Mouse (Mus musculus) cerebellum, adult 9-11 months (tissue): Measurements from ENCODE around the gene Akap8l.

ENCODE experiments used
- DNase-seq: peaks from one replicate; pipeline ENCODE4 v3.0.0; 2022

Gene Akap8l

DNA sequence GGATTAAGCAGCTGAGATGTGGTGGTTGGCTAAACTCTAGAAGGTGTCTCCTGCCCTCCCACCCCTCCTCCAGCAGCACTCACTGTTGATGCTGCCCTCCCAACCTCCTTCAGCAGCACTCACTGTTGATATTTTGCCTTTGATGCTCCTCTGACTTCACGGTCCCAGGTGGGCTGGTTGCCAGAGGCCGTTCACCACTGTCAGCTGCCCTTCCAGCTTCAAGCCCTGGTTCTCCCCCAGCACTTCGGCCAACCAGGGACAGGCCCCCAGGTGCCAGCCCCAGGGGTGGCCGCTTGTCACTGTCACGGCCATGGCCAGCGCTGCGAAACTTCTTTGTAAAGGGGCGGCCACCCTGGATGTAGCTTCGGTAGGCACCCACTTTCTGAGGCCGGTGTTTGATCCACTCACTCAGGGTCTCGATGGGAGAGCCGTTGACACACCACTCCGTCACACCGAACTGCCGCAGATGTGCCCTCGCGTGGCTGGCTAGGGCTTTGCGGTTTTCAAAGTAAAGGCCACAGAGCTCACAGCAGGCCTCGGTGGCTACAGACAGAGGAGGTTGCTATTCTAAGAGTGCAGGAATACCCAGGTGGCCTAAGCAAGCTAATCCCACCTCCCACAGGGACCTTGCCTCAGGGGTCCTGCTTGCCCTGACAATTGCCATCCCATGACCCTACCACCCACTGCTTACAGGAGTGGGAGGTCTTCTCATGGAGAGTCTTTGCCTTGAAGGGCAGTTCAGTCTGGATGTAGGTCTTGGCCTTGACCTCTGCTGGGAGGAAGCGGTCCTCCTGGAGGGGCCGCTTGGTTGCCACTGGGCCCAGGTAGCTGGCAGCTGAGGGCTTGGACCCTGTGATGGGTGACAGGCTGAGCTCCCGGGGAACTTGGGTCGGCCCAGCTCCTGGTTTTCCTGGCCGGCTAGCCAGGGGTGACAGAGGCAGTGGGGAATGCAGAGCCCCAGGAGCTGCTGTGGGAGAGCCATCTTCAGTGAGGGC is 6.7 kb upstream of the Akap8l start:
- DNase-seq: no peak

DNA sequence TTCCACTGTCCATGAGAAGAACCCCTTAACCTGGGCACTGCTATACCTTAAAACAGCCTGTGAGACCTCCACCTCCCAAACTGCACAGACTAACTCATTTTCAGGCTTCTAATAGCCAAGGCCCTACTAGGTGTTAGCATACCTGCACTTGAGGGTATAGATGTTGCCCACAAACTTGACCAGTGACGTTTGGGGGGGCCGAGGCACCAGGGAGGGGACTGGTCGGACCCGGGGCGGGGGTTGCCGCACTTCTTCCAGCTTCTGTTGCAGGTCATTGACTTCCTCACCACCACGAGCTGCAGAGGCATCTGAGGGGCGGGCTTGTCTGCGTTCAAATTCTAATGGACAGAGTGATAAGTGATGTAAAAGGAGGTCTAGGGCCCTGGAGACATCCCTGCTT is 5.9 kb upstream of the Akap8l start:
- DNase-seq: no peak

DNA sequence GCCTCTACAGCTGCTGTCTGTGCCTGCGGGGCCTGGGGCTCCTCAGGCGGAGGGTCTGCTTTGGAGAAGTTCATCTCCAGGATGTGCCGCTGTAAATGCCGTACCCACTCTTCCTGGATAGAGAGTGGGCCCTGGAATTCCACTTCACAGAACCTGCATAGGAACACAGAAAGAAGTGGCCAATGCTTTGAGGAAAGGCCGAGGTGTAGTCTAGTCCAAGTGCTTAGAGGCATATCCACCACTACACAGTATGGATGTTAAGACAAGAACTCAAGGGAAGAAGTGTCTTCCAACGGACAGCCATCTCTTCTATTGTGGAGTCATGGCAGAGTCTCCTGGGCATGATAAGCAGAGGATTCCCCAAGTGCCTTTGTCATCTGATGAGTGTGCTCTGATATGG is 4.6 kb upstream of the Akap8l start:
- peak; percentile 10 for DNase-seq

DNA sequence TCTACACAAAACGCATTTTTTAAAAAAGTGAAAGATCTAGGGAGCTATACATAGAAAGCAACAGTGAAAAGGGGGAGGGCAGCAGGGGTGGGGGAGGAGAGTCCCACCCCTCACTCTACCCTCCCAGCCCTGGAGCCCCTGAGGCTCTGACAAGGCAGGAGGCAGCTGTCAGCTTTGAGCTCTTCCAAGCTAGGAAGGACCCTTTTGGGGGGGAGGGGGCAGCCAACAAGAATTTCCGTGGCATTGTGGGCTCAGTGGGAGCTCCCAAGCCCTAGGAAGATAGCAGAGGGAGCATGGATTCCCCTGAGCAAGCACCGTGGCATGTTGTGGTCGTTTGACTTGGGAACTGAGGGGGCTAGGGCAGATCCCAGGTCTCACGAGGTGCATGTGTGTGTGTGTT is 3.8 kb upstream of the Akap8l start:
- DNase-seq: peak; percentile 46

DNA sequence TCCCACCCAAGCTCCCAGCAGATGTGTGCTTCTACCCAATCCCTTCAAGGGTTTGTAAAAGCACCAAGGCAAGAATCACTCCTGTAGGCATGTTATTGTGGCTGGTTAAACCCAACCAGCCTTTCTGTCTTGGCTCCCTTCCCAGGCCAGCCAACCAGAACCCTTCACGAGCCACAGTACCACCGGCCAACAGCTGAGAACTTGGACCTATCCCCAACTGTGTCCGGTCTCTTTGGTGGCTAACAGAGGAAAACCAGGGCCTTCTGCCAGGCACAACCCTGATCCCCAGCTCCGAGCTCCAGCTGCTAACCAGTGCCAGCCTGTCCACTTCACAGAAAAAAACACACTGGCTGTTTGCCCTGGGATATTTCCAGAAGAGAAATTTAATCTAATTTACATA is 3.3 kb upstream of the Akap8l start:
- DNase-seq: peak; percentile 85

DNA sequence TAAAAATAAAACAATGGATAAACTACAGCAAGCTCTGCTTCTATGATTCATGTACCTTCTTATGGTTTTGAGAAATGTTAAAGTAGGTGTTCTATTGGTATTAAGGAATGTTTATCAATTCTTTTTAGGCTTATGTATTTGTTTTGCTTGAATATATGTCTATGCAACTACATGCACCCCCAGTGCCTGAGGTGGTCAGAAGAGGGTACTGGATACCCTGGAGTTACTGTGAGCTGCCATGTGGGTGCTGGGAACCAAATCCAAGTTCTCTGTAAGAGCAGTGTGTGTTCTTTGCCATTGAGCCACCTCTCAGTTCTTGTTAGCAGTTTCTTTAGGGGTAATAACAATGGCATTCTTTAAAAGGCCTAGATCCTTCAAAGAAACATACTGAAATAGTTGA is 1.3 kb upstream of the Akap8l start:
- peak; percentile 22 for DNase-seq

DNA sequence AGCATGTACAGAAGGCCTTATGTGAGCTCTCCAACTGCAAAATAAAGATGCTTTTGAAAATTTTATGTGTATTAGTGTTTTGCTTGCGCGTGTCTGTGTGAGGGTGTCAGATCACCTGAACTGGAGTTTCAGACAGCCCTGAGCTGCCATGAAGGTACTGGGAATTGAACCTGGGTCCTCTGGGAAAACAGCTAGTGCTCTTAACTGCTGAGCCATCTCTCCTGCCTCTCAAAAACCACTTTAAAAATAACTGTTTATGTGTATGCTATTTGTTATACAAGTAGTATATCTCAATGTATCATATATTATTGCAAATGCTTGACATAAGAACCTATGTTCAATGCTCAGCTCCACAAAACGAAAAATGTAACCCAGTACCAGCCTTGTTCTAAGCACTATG is 862 bp upstream of the Akap8l start:
- peak; percentile 34 for DNase-seq

DNA sequence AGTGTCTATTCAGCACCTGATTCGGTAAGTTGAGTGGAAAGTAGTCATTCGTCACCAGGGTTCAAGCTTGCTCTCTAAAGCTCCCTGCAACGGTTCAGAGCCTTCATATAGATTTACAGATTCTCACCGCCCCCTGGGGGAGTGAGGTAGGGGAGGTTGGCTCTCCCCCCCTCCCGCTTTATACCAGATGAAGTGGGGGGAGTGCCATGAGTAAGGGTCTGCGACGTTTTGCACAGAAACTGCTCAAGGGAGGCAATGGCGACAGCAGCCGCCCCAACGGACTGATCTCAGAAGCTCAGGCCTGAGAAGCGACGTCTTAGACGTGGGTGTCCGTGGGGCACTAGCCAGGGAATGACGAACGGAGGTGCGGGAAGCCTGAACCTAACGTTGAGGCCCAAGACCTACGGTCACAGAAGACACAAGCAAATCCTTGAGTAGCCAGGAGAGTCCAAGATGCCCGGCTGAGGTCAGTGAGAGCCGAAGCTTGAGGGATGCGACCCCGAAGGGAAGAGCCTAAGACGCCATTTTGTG is 491 bp downstream of the Akap8l start:
- no peak for DNase-seq

DNA sequence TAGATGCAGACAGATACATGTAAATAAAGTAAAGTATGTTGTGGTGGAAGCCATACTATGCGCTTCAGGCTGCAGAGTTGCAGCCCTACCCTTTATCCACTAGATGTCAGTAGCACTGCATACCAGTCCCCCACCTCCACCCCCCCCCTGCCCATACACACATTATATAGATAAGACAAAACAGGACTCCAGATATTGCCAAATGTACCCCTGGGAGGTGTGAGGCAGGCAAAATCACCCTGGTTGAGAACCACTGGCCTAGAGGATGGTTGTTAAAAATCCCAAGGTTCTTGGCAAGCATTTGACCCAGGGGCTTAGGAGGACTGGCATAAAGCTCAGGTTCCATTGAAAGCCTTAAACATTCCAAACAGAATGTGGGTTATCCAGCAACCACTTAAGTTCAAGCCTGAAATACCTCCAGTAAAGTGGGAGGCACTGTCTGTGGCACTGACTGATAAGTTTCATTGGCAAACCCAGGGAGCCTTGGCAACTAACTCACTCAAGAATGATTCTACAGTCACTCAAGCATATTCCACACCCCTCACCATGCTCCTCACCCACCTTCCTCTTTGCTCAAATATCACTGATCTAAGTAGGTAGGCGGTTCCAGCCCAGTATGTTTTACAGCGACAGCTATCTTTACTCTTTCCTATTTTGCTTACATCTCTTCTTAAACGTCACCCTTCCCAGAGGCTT is 1.2 kb downstream of the Akap8l start:
- peak; percentile 53 for DNase-seq

DNA sequence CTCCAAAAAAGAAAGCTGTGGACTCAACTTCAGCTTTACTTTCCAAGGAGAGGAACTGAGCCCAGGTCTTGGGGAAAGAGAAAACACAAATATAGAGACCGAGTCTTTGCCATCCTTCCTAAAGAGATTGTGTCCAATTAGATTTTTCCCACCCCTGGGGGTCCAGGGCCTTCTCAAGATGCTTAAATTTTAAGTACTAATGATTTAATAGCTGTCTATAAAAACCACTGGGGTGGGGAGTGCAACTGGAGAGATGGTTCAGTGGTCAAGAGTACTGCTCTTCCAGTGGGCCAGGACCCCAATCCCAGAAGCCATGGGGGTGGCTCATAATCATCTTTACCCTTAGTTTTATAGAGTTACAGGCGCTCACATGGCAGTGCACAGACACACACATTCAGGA is 2.0 kb downstream of the Akap8l start:
- no peak for DNase-seq

DNA sequence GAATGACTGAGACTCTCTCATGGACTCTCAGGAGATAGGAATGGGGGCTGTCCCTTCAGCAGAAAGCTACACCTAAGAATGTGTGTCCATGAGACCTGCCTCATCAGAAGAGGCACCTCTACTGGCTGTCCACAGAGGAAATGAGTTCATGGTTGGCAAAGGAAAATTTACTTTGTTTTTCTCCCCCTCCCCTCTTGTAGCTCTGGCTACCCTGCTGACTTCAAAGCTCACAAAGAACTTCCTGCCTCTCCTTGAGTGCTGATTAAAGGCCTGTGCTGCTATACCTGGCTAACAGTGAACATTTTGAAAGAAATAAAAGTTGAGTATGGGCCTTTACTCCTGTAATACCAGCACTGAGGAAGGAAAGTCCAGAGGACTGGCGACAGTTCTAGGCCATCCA is 9.3 kb downstream of the Akap8l start:
- no peak for DNase-seq

DNA sequence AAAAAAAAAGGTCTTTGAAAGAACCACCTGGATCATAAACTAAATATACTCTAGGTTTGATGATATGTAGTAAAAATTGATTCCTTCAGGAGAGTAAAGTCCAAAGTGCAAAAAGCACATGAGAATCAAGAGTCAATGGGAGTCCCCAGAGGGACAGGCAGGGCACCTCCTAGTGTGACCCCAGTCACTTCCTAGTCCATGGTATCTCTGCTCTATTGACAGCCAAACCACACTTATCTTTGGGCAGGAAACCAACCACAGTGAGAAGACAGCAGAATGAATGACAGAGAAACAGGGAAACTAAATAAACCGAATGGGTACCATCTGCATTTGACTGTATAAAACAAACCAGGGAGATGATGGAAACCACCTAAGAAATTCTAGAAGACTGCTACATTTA is 10.3 kb downstream of the Akap8l start:
- DNase-seq: no peak

DNA sequence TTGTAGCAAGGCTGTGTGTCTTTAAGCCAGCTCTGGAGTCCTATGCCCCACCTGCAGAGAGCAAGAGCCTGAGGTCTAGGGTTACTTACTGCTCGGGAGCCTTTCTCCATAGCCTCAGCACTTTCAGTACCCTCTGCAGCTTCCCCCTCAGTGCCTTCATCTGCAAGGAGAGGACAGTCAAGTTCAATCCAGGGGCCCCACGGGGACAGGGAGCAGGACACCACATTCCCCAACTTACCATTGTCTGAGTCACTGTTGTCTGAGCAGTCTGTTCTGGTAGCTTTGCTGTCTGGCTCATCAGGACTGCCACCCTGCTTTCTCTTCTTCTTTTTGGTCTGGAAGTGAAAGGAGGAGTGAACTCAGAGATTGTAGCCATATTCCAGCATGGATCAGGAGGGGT is 14.5 kb downstream of the Akap8l start:
- no peak for DNase-seq

DNA sequence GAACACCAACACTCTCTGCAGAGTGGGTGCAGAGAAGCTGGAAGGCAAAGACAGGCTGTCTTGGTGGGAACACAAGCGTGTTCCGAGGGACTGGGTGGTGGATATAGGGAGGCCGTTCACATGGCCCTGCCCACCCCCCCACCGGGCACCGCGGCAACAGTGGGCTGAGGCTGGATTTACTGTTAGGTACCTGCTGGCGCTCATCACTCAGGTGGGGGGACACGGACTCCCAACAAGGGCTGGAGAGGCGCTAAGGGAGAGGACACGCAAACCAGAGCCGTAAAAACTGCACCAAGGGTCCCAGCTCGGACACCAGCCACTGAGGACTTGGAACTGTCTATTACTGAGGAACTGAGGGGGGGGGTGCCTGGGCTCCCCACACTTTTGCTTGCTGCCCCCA is 15.5 kb downstream of the Akap8l start:
- no peak for DNase-seq

DNA sequence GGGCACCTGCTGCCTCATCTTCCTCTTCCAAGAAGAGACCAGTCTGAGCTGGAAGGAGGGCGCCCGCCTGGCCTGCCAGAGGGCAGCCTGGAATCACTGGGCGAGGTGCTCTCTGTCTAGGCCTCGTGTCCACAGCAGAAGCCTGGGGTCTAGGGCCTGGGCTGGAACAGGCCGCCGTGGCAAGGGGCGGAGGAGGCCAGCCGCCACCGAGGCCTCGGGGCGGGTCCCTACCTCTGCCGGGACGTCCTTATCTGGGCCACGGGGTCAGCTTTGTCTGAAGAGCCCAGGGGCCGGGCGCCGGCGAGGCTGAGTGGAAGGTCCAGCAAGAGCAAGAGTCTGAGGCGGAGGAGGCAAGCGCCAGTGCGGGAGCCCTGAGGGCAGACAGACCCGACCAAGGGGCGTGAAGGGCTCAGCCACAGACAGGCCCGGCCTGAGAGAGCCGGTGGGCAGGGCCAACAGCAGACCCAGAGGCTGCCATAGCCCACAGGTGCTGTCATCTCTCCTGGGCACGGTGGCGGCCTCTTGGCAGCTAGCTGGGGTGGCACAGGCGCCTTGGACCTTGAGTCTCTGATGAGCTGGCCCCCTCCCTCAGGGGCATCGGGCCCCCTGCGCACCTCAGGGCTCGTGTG is 16.6 kb downstream of the Akap8l start:
- no peak for DNase-seq

DNA sequence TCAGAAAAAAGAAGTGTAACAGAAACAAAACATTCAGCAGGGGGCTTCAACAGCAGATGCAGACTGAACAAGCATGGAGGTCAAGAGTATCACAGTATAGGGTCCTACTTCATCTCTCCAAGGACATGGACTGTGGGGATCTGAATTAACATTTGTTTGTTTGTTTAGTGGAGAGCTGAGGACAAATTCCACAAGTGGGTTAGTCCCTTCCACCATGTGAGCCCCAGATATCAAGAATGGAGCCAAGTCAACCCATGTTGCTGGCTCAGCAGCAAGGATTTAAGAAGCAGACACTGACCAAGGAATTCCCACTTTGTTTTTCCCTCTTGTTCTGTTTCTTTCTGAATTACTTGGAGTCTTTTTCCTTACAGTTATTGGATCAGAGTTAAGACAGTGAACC is 22.9 kb downstream of the Akap8l start:
- no peak for DNase-seq

DNA sequence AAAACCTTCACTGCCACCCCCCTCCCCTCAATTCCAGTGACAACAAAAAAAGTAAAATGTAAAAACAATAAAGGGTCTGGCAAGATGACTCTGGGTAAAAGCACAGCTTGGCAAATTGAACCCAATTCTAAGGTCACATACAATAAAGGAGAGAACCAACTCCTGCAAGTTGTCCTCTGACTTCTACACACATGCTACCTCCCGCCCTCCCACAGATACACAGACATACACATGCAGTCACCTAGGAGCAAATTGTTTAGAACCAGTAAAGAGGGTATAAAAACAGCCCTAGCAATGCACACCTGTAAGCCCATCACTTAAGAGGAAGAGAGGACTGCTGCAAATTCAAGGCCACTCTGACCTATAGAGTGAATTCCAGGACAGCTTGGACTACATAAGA is 27.6 kb downstream of the Akap8l start:
- DNase-seq: no peak

DNA sequence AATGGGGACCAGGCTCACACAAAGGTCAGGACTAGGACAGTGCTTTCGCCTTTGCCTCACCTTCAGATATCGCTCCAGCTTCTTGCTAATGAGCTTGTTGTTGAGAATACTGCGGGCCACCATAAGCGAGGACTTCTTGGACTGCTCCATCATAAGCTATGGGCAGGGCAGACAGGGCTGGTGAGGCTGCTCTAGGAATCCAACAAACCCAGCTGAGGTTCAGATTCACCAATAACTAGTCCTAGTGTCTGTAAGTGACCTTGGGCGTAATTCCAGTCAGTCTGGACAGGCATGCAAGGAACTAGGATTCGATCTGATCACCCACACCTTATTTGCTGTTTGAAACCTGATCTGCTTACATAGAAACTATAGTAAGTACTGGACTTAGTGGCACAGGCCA is 28.6 kb downstream of the Akap8l start:
- no peak for DNase-seq

DNA sequence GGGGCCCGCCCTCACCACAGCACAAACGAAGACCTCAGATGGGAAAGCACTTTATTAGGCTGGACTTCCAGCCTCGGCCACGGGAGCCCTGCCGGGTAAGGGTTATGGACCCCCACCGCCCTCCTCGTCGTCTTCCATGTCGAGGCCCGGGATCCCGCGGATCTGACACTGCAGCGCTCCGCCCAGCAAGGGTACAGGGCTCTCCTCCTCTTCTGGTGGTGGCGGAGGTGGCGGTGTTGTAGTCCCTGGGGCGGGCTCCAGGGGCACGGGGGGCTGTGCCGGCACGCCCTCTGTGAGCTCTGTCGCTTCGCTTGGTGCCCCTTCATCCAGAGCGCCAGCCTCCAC is 29.0 kb downstream of the Akap8l start:
- DNase-seq: no peak

DNA sequence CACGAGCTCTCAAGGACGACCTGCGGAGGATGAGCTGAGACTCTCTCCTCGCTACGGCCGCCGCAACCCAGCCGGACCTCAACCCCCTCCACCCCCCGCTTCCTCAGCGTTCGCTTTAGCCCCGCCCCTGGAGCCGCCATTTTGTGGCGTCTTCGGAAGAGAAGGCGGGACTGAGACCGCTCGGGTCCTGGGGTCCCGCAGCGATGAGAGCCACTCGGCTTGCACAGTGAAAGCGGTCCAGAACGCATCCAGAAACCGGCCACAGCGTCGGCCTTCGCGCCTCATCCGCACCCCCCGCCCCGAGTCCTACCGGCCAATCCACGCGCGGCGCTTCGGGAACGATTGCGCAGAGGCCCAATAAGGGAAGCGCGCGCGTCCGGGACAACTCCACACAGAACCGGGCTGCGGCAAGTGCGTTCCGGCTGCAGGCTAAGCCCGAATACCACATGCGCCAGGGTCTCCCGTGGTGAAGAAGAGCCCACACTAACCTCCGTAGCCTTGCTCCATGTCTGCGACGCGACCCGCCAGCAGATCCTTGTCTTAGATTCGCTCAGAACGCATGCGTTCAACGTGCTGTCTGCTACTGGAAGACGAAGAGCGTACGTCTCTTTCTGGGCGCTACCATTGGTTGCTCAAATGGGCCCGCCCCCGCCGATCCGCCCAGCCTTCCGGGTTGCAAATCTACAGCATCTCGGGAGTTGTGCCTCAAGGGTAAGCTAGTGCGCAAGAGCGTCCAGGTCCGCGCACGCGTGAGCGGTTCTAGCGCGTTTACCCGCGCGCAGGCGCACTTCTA is 29.6 kb downstream of the Akap8l start, which contains the start of gene Akap8:
Gene Akap8 (minus strand): TSS at position 642 of the 793 bp plus-strand sequence.
- peak; percentile 99 for DNase-seq

DNA sequence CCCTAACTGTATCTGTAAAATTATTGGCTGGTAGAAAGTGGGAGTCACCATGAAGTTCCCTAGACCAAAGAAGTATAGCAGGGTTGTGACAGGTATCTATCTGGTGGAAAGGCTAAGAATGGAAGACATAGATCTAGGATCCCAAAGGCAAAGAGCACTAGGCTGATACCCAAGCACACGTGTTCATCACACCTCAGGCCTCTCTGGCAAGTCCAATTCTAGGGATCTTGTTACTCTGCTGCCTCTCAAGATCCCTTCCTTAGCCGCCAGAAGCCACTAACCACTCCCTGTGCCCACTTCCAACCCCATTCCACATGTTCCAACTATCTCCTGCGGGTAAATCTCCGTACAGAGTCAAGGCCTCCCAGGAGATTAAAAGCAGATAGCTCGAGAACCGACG is 30.5 kb downstream of the Akap8l start:
- no peak for DNase-seq

DNA sequence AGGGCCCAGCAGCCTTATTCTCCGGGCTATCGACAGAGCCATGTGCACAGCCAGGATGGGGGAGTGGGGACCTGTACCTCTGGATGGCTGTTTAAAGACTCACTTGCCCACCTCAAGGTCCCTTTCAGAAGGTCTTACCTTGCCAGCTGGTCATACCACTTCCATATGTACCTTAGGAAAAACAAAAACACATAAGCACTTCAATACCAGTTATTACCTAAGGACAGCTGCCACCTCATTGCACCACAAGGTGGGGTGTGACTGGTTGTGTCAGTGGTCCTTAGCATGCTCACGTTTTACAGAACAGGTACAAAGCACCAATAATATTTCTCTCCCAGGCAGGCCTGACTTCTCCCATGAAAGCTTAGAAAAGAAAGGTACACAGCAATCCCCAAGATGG is 32.7 kb downstream of the Akap8l start:
- DNase-seq: no peak

DNA sequence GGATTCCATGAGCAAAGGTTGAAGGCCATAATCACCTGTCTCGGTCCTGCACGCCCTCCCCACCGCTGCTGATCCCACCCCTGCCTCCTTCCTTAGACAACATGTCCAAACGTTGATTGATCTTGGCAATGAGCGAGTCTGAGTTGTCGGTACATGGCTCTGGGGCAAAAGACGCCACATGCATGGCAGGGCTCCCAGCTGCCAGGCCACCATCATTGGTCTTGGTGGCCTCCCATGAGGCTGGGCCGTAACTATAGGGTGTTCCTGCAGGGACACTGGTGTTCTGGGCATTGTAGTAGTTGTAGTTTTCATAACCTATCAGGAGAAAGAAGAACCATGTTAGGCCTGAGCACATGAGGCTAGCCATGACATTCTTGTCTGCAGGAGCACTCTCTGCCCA is 33.4 kb downstream of the Akap8l start:
- DNase-seq: peak; percentile 18
